In the genomic region with DNA sequence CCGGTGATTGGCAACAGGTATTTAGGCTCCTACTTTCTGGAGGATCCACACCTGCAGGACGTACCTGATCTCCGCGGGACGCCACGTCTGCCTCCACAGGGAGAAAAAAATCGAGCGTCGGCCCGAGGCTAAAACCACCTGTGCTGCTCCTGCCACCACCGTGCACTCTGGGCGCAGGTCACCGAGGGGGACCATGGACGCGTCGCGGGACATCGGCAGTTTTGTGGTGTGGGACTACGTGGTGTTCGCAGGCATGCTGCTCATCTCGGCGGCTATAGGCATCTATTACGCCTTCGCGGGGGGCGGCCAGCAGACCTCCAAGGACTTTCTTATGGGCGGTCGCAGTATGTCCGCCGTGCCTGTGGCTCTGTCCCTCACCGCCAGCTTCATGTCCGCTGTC, we compare ENCODE assay signal across 8 mouse cellular contexts. TPM values are rescaled to one million over a fixed set of nuclear protein-coding genes. Genes with fewer than 3 reads are reported as not detected.
DNase-seq lines count a peak whose midpoint lies in the region; ATAC-seq lines count a peak whose summit lies in the region.

No protein-coding gene starts in this region.

- no peak overlapping the region for H3K9ac ChIP-seq in heart, embryonic 11.5 days (ENCODE audit: low read depth, low read length)
- no peak overlapping the region for H3K9ac ChIP-seq in forebrain, embryonic 13.5 days
- no peak overlapping the region for H3K9ac ChIP-seq in liver, embryonic 13.5 days

- peak overlapping the region; percentile 37 for H3K4me3 ChIP-seq in heart, embryonic 11.5 days (ENCODE audit: low read depth, low read length)
- peak overlapping the region; percentile 31 for H3K4me3 ChIP-seq in forebrain, embryonic 13.5 days
- H3K4me3 ChIP-seq in liver, embryonic 13.5 days (replicated peaks): no peak overlapping the region

- H3K36me3 ChIP-seq in heart, embryonic 11.5 days (ENCODE audit: control insufficient read depth, insufficient read depth, low read length): no peaks in the 10 kb centered on the region
- H3K36me3 ChIP-seq in forebrain, embryonic 13.5 days (ENCODE audit: poor library complexity, severe bottlenecking): no peaks in the 10 kb centered on the region
- no peaks in the 10 kb centered on the region for H3K36me3 ChIP-seq in liver, embryonic 13.5 days

- H3K27me3 ChIP-seq in heart, embryonic 11.5 days (ENCODE audit: control insufficient read depth, insufficient read depth, low read length): peaks cover 28% of the 10 kb centered on the region
- H3K27me3 ChIP-seq in forebrain, embryonic 13.5 days: peaks cover 32% of the 10 kb centered on the region
- H3K27me3 ChIP-seq in liver, embryonic 13.5 days: peaks cover 30% of the 10 kb centered on the region

- H3K9me3 ChIP-seq in heart, embryonic 11.5 days (replicated peaks; ENCODE audit: control insufficient read depth, low read length): no peaks in the 10 kb centered on the region
- H3K9me3 ChIP-seq in forebrain, embryonic 13.5 days (replicated peaks): no peaks in the 10 kb centered on the region
- no peaks in the 10 kb centered on the region for H3K9me3 ChIP-seq in liver, embryonic 13.5 days (replicated peaks)

- intact Hi-C loops in heart, postnatal 10 days (cut with DNase I): no loop called here

- 2% methylated on average over 32 of the region's 32 CpGs for WGBS in heart, embryonic 11.5 days (ENCODE audit: insufficient replicate concordance)
- WGBS in forebrain, embryonic 13.5 days: 2% methylated on average over 32 of the region's 32 CpGs
- WGBS in liver, embryonic 13.5 days (ENCODE audit: insufficient replicate concordance): 5% methylated on average over 32 of the region's 32 CpGs

- H3K4me2 ChIP-seq in heart, embryonic 11.5 days: peak overlapping the region; percentile 71
- peak overlapping the region; percentile 60 for H3K4me2 ChIP-seq in forebrain, embryonic 13.5 days
- H3K4me2 ChIP-seq in liver, embryonic 13.5 days: peak overlapping the region; percentile 34

- no peak overlapping the region for H3K27ac ChIP-seq in heart, embryonic 11.5 days (ENCODE audit: low read depth, low read length)
- H3K27ac ChIP-seq in forebrain, embryonic 13.5 days: no peak overlapping the region
- H3K27ac ChIP-seq in liver, embryonic 13.5 days: no peak overlapping the region

- DNase-seq in heart, postnatal 10 days: no peak
- DNase-seq in 3134 (ENCODE audit: extremely low read depth, insufficient read length, low spot score): peak; percentile 16
- no peak for DNase-seq in liver, embryonic 13.5 days
- DNase-seq in frontal cortex, postnatal 36 days (ENCODE audit: low spot score in 2 of 2): no peak
- no peak for DNase-seq in urinary bladder, postnatal 4 days (ENCODE audit: low spot score in 2 of 2)

- H3K4me1 ChIP-seq in heart, embryonic 11.5 days (ENCODE audit: control insufficient read depth, insufficient read depth, low read length): peaks cover 3% of the 10 kb centered on the region; the same call in 1 of the 2 replicates
- H3K4me1 ChIP-seq in forebrain, embryonic 13.5 days: peaks cover 12% of the 10 kb centered on the region; the same call in 1 of the 2 replicates
- H3K4me1 ChIP-seq in liver, embryonic 13.5 days (replicated peaks): no peaks in the 10 kb centered on the region

- no peak for ATAC-seq in heart, embryonic 11.5 days (replicated peaks; ENCODE audit: insufficient number of reproducible peaks, low FRiP score, low TSS enrichment)
- peak; percentile 43; the same call in 1 of the 2 replicates for ATAC-seq in forebrain, embryonic 13.5 days
- ATAC-seq in liver, embryonic 13.5 days (ENCODE audit: low read depth): no peak
- no peak for ATAC-seq in megakaryocyte-erythroid progenitor cell, adult 5-6 weeks (replicated peaks; ENCODE audit: low FRiP score, low TSS enrichment, poor library complexity, severe bottlenecking)

RNA-seq across cellular contexts. Expression of gene Slc5a8, which starts 0.3 kb away (rescaled TPM):
- not detected in 2 replicates for polyA plus RNA-seq in heart, embryonic 11.5 days (2014; fragmentation: Nextera tagmentation; extraction: Ambion mirVana)
- total RNA-seq in heart, postnatal 10 days (2021): not detected
- 0.03 TPM in 1 of 2 replicates, not detected in the other for polyA plus RNA-seq in forebrain, embryonic 13.5 days (2015; fragmentation: Nextera tagmentation; extraction: Ambion mirVana)
- polyA plus RNA-seq in liver, embryonic 13.5 days (2015; fragmentation: Nextera tagmentation; extraction: Ambion mirVana): 0.02 TPM in 1 of 2 replicates, not detected in the other
- not detected in 2 replicates for total RNA-seq in megakaryocyte-erythroid progenitor cell, adult 5-6 weeks (2014; fragmentation: Nextera tagmentation)
- total RNA-seq in megakaryocyte-erythroid progenitor cell, adult 5-6 weeks (2017): not detected in 2 replicates

RNA-seq across cellular contexts. Expression of gene Utp20, which starts 59.5 kb away (rescaled TPM):
- 13.3 and 15.5 TPM in 2 replicates for polyA plus RNA-seq in heart, embryonic 11.5 days (2014; fragmentation: Nextera tagmentation; extraction: Ambion mirVana)
- 10 to 100 TPM; 14.5 to 17.4 TPM for total RNA-seq in heart, postnatal 10 days (2021)
- 12.1 and 14.2 TPM in 2 replicates for polyA plus RNA-seq in forebrain, embryonic 13.5 days (2015; fragmentation: Nextera tagmentation; extraction: Ambion mirVana)
- polyA plus RNA-seq in liver, embryonic 13.5 days (2015; fragmentation: Nextera tagmentation; extraction: Ambion mirVana): 7.5 and 10.0 TPM in 2 replicates
- total RNA-seq in megakaryocyte-erythroid progenitor cell, adult 5-6 weeks (2014; fragmentation: Nextera tagmentation): 55.4 and 72.5 TPM in 2 replicates
- total RNA-seq in megakaryocyte-erythroid progenitor cell, adult 5-6 weeks (2017): 45.1 and 53.7 TPM in 2 replicates
